Mouse (Mus musculus): ENCODE data around the gene 2310030G06Rik. TPM values are rescaled to one million over a fixed set of nuclear protein-coding genes. Genes with fewer than 3 reads are reported as not detected.

Gene 2310030G06Rik
- polyA plus RNA-seq, 1 experiment from 2014 or later: 1.4 TPM

- Histone ChIP-seq H3K9me3 (replicated peaks) (no peaks in the 10 kb centered on the region), H3K36me3 (no peaks in the 10 kb centered on the region), H3K4me3 (no peak overlapping the region), H3K4me1 (peaks cover 34% of the 10 kb centered on the region), H3K27me3 (ENCODE audit: low read depth, poor library complexity, severe bottlenecking) (no peaks in the 10 kb centered on the region), H3K27ac (replicated peaks) (no peak overlapping the region)
- 41% methylated on average over 12 of the region's 12 CpGs for WGBS
- no peak for DNase-seq (ENCODE audit: low spot score)
Observed at GRCm38 (mm10) chr9:50721061-50721460, 25.3 kb downstream of the 2310030G06Rik start.

GRCm38 (mm10) chr9:50718878-50719277 is 27.5 kb downstream of the 2310030G06Rik start:
- no peak for DNase-seq (ENCODE audit: low spot score)
- no peaks in the 10 kb centered on the region for H3K27me3 ChIP-seq (ENCODE audit: low read depth, poor library complexity, severe bottlenecking)
- no peak overlapping the region for H3K27ac ChIP-seq (replicated peaks)
- H3K4me3 ChIP-seq: no peak overlapping the region
- H3K36me3 ChIP-seq: no peaks in the 10 kb centered on the region
- H3K4me1 ChIP-seq: peaks cover 16% of the 10 kb centered on the region
- WGBS: 84% methylated on average over 4 of the region's 4 CpGs
- no peaks in the 10 kb centered on the region for H3K9me3 ChIP-seq (replicated peaks)

GRCm38 (mm10) chr9:50714188-50714587 is 32.1 kb downstream of the 2310030G06Rik start:
- Histone ChIP-seq H3K4me1 (no peaks in the 10 kb centered on the region), H3K9me3 (replicated peaks) (no peaks in the 10 kb centered on the region), H3K36me3 (peaks cover 9% of the 10 kb centered on the region), H3K27me3 (ENCODE audit: low read depth, poor library complexity, severe bottlenecking) (no peaks in the 10 kb centered on the region), H3K27ac (replicated peaks) (no peak overlapping the region), H3K4me3 (no peak overlapping the region)
- 82% methylated on average over 4 of the region's 4 CpGs for WGBS
- DNase-seq (ENCODE audit: low spot score): no peak

GRCm38 (mm10) chr9:50711337-50711736 is 35.0 kb downstream of the 2310030G06Rik start:
- H3K4me3 ChIP-seq: no peak overlapping the region
- H3K36me3 ChIP-seq: peaks cover 9% of the 10 kb centered on the region
- H3K27me3 ChIP-seq (ENCODE audit: low read depth, poor library complexity, severe bottlenecking): no peaks in the 10 kb centered on the region
- no peaks in the 10 kb centered on the region for H3K4me1 ChIP-seq
- H3K9me3 ChIP-seq (replicated peaks): no peaks in the 10 kb centered on the region
- DNase-seq (ENCODE audit: low spot score): no peak
- no peak overlapping the region for H3K27ac ChIP-seq (replicated peaks)
- 85% methylated on average over 4 of the region's 4 CpGs for WGBS

- H3K9me3 ChIP-seq (replicated peaks): no peaks in the 10 kb centered on the region
- WGBS: 34% methylated on average over 2 of the region's 2 CpGs
- H3K27me3 ChIP-seq (ENCODE audit: low read depth, poor library complexity, severe bottlenecking): no peaks in the 10 kb centered on the region
- peak; percentile 33 for DNase-seq (ENCODE audit: low spot score)
- peaks cover 9% of the 10 kb centered on the region for H3K36me3 ChIP-seq
- no peak overlapping the region for H3K4me3 ChIP-seq
- peaks cover 7% of the 10 kb centered on the region for H3K4me1 ChIP-seq
- H3K27ac ChIP-seq (replicated peaks): no peak overlapping the region
Observed at GRCm38 (mm10) chr9:50709108-50709507, 37.2 kb downstream of the 2310030G06Rik start.

GRCm38 (mm10) chr9:50704907-50705306 is 41.4 kb downstream of the 2310030G06Rik start:
- H3K4me3 ChIP-seq: no peak overlapping the region
- no peak for DNase-seq (ENCODE audit: low spot score)
- WGBS: 50% methylated on average over 6 of the region's 6 CpGs

GRCm38 (mm10) chr9:50700921-50701691 is 45.2 kb downstream of the 2310030G06Rik start:
- Histone ChIP-seq H3K27me3 (ENCODE audit: low read depth, poor library complexity, severe bottlenecking) (peaks cover 35% of the 10 kb centered on the region), H3K27ac (replicated peaks) (no peak overlapping the region), H3K4me3 (no peak overlapping the region), H3K36me3 (peaks cover 11% of the 10 kb centered on the region), H3K9me3 (replicated peaks) (no peaks in the 10 kb centered on the region), H3K4me1 (peaks cover 41% of the 10 kb centered on the region)
- 70% methylated on average over 11 of the region's 11 CpGs for WGBS
- DNase-seq (ENCODE audit: low spot score): no peak

More at GRCm38 (mm10) chr9:50704907-50705306, 41.4 kb downstream of the 2310030G06Rik start:
- Histone ChIP-seq H3K27me3 (ENCODE audit: low read depth, poor library complexity, severe bottlenecking) (peaks cover 25% of the 10 kb centered on the region), H3K36me3 (peaks cover 11% of the 10 kb centered on the region), H3K4me1 (peaks cover 7% of the 10 kb centered on the region), H3K9me3 (replicated peaks) (no peaks in the 10 kb centered on the region), H3K27ac (replicated peaks) (no peak overlapping the region)

- under 1% methylated on average over 70 of the region's 70 CpGs for WGBS
- peak overlapping the region; percentile 72 for H3K4me3 ChIP-seq
Observed at GRCm38 (mm10) chr9:50698418-50699409, 47.6 kb downstream of the 2310030G06Rik start.

GRCm38 (mm10) chr9:50697706-50698041 is 48.7 kb downstream of the 2310030G06Rik start:
- peak; percentile 70 for DNase-seq (ENCODE audit: low spot score)
- Histone ChIP-seq H3K4me1 (peaks cover 54% of the 10 kb centered on the region), H3K27ac (replicated peaks) (peak overlapping the region; percentile 86), H3K9me3 (replicated peaks) (no peaks in the 10 kb centered on the region), H3K27me3 (ENCODE audit: low read depth, poor library complexity, severe bottlenecking) (peaks cover 54% of the 10 kb centered on the region), H3K4me3 (peak overlapping the region; percentile 72), H3K36me3 (peaks cover 14% of the 10 kb centered on the region)
- under 1% methylated on average over 12 of the region's 12 CpGs for WGBS

More at GRCm38 (mm10) chr9:50698418-50699409, 47.6 kb downstream of the 2310030G06Rik start:
- H3K4me1 ChIP-seq: peaks cover 44% of the 10 kb centered on the region
- H3K9me3 ChIP-seq (replicated peaks): no peaks in the 10 kb centered on the region
- peak overlapping the region; percentile 79 for H3K27ac ChIP-seq (replicated peaks)
- H3K36me3 ChIP-seq: peaks cover 16% of the 10 kb centered on the region
- peaks cover 50% of the 10 kb centered on the region for H3K27me3 ChIP-seq (ENCODE audit: low read depth, poor library complexity, severe bottlenecking)
- DNase-seq (ENCODE audit: low spot score): peak; percentile 58

- peak; percentile 67 for DNase-seq (ENCODE audit: low spot score)
- Histone ChIP-seq H3K9me3 (replicated peaks) (no peaks in the 10 kb centered on the region), H3K4me3 (peak overlapping the region; percentile 72), H3K27ac (replicated peaks) (peak overlapping the region; percentile 86), H3K27me3 (ENCODE audit: low read depth, poor library complexity, severe bottlenecking) (peaks cover 54% of the 10 kb centered on the region), H3K4me1 (peaks cover 60% of the 10 kb centered on the region), H3K36me3 (peaks cover 14% of the 10 kb centered on the region)
- 27% methylated on average over 12 of the region's 12 CpGs for WGBS
Observed at GRCm38 (mm10) chr9:50696851-50697705, 49.3 kb downstream of the 2310030G06Rik start.

GRCm38 (mm10) chr9:50695153-50695552 is 51.2 kb downstream of the 2310030G06Rik start:
- DNase-seq (ENCODE audit: low spot score): no peak
- peaks cover 6% of the 10 kb centered on the region; the same call in 1 of the 2 replicates for H3K36me3 ChIP-seq
- H3K27me3 ChIP-seq (ENCODE audit: low read depth, poor library complexity, severe bottlenecking): peaks cover 35% of the 10 kb centered on the region
- H3K27ac ChIP-seq (replicated peaks): no peak overlapping the region
- H3K4me3 ChIP-seq: no peak overlapping the region
- WGBS: 85% methylated on average over 6 of the region's 6 CpGs
- H3K4me1 ChIP-seq: peaks cover 63% of the 10 kb centered on the region
- no peaks in the 10 kb centered on the region for H3K9me3 ChIP-seq (replicated peaks)

GRCm38 (mm10) chr9:50693631-50694030 is 52.7 kb downstream of the 2310030G06Rik start:
- DNase-seq (ENCODE audit: low spot score): peak; percentile 41
- H3K36me3 ChIP-seq: peaks cover 14% of the 10 kb centered on the region
- no peaks in the 10 kb centered on the region for H3K9me3 ChIP-seq (replicated peaks)
- H3K27ac ChIP-seq (replicated peaks): no peak overlapping the region
- no peak overlapping the region for H3K4me3 ChIP-seq
- 20% methylated on average over 10 of the region's 10 CpGs for WGBS
- peaks cover 53% of the 10 kb centered on the region for H3K4me1 ChIP-seq
- peaks cover 22% of the 10 kb centered on the region for H3K27me3 ChIP-seq (ENCODE audit: low read depth, poor library complexity, severe bottlenecking)
